Mouse (Mus musculus) kidney, postnatal 36 days (tissue): ENCODE data around the gene Gramd1b.

Experiments
- DNase-seq, 2 experiments: peaks; one replicate each; pipeline ENCODE4 v3.0.0; 2021 to 2022; ENCODE audit warnings: mixed read lengths in 2 of 2

The Gramd1b gene

DNA sequence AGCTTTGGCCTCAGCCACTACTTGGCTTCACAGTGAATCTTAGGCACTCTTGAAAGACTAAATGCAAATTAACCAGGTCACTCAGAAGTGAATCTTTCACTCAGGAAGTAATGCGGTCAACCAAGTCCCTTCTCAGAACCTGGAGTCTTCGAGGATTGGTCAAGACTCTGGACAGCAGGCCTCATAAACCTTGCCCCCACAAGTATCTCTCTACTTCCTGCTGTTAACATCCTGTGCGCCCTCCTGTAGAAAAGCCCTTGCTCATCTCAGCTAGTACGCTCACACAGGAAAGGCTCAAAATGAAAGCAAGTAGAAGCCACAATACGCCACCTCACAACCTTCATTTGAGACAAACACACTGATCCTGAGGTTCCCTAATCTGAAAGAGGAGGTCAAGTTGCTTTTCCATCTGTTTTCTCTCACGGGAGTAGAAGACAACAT, 107.7 kb downstream of the Gramd1b start:
- no peak for DNase-seq

- DNase-seq: no peak
Measured at GRCm38 (mm10) chr9:40422368-40423057, 108.7 kb downstream of the Gramd1b start.

DNA sequence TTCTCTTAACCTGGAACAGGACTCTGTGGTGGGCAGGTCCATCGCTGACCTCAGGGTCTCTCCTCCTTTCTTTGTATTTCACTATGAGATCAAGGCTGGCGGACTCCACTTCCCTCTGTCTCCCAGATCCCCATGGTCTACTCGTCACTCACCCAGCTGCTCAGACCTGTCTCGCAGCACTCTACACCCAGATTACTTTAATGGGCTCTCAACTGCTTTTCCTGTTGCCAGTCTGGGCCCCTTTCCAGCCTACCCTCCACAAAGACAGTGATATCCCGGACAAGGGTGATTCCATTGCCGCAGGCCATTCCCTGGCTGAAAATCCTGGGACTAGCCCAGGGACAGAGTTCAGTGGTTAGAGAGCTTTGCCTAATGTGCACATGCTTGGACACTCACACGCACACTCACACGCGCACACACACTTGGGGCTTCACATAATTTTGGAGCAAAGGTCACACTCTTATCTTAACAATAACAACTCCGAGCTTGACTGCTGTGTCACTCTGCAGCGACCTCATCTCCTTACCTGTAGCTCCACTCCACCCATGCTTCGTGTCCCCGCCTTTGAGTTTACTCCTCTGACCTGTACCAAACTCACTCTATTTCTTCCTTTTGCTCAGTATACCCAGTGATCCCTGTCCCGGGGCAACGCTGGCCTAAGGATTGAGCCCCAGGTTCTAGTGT, 110.4 kb downstream of the Gramd1b start:
- DNase-seq: peak in 1 of 2 experiments; percentile 27

DNA sequence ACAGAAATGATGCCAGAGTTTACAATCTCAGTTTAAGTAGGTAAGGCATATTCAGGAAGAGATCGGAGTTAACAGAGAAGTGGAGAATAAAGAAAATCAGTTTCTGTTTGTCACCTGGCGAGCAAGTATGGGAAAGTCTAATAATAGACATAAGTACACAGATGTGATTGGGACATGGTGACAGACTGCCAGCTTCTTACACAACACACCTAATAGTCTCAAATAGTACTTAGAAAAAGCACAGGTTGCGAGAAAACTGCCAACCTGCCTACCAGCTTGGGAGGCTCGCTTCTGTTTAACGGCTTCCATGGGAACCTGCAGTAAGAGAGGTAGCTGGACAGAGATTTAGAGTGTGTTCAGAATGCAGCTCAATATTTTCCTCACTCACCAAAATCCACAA, 112.4 kb downstream of the Gramd1b start:
- DNase-seq: no peak

DNA sequence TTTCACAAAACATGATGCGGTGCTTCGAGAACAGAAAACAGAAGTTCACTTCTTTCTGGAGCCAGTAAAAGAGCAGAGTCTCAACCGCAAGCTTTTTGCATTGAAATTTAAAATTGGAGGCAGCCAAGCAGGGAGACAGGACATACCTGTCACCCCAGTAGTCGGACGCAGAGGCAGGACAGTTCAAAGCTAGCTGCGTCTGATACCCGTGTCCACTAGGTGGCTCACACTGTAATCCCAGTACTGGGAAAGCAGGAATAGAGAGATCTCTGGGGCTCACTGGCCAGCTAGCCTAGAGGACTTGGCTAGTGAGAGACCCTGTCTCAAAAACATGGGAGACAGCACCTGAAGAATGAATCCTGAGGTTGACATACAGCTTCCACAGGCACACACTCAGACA, 115.0 kb downstream of the Gramd1b start:
- DNase-seq: peak in 1 of 2 experiments; percentile 61

GRCm38 (mm10) chr9:40414904-40415766, 116.0 kb downstream of the Gramd1b start:
- DNase-seq: peak; percentile 53 to 81

- DNase-seq: peak; percentile 73 to 85
Measured at GRCm38 (mm10) chr9:40414498-40414903, 116.7 kb downstream of the Gramd1b start.

DNA sequence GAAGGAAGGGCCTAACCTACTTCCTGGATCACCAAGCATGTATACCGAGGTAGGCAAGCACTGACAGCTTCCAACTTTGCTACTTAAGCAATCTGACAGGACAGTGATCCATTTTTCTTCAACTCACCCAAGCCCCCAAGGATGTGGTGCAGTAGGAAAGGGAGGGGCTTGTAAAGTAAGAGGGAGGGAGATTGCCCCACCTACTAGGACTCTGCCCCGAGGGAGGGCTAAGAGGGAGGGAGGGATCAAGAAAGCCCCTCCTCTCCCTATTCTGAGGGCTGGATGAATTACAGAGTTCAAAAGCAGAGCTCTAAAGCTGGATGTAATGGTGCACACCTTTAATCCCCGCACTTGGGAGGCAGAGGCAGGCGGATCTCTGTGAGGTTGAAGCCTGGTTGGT, 117.6 kb downstream of the Gramd1b start:
- no peak for DNase-seq

GRCm38 (mm10) chr9:40412931-40413330, 118.3 kb downstream of the Gramd1b start:
- peak in 1 of 2 experiments; percentile 26 for DNase-seq

DNA sequence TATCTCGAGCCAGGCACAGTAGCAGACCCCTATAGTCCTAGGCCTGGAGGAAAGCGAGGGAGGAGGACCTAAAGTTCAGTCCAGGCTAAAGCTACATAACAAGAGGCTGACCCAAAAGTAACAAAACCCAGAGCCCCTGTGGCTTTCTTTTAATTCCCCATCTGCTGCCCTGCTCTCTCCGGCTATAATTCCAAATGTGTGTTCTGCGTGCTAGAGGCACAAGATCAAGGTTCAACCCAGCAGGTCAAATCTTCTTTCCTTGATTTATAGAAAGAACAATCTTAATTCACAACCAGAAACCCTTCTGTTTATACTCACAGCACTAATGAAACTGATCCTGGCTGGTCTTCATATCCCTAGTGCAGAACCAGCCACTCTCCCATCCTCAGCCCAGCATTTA, 118.9 kb downstream of the Gramd1b start:
- DNase-seq: no peak

DNA sequence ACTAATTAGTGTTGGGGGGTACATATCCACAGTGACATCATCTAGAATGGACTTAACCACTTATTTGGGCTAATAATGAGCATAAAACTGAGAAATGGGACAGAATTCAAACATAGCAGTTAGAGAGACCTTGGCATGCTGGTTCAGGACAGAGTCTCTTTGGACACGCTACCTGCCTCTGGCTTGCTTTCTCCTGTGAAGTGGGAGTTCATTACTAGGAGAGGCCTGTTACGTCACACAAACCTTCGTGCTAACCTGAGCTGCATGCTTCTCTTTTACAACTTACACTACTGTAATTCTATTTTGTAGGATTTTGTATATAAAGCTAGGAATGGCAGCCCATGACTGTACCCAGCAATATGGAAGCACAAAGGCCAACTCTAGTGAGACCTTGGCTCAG, 120.3 kb downstream of the Gramd1b start:
- DNase-seq: peak; percentile 47 to 62

- no peak for DNase-seq
Measured at GRCm38 (mm10) chr9:40409071-40409470, 122.1 kb downstream of the Gramd1b start.

- peak in 1 of 2 experiments; percentile 45 for DNase-seq
Measured at GRCm38 (mm10) chr9:40408415-40408814, 122.8 kb downstream of the Gramd1b start.

GRCm38 (mm10) chr9:40407876-40408275, 123.3 kb downstream of the Gramd1b start:
- DNase-seq: peak; percentile 52 to 61

- DNase-seq: no peak
Measured at GRCm38 (mm10) chr9:40405804-40406203, 125.4 kb downstream of the Gramd1b start.

DNA sequence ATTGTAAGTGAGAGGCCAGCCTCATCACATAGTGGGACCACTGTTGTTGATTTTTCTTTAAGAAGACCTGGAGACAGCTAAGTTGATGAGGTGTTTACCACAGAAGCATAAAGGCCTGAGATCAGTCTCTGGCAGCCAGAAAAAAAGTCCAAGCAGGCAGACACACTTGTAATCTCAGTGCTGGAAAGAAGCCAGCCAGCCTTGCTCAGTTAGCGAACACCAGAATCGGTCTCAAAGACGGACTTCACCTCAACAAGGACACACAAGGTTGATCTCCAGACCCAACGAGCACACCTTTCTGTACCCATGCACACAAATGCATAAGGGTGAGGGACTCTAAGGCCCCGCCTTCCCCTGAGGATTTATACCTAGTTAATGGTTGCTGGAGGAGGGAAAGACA, 125.9 kb downstream of the Gramd1b start:
- peak; percentile 75 to 76 for DNase-seq

GRCm38 (mm10) chr9:40404637-40405036, 126.5 kb downstream of the Gramd1b start:
- no peak for DNase-seq

- no peak for DNase-seq
Measured at GRCm38 (mm10) chr9:40403750-40404149, 127.4 kb downstream of the Gramd1b start.

- no peak for DNase-seq
Measured at GRCm38 (mm10) chr9:40401818-40402217, 129.4 kb downstream of the Gramd1b start.

- DNase-seq: peak; percentile 62 to 64
Measured at GRCm38 (mm10) chr9:40400854-40401253, 130.3 kb downstream of the Gramd1b start.

DNA sequence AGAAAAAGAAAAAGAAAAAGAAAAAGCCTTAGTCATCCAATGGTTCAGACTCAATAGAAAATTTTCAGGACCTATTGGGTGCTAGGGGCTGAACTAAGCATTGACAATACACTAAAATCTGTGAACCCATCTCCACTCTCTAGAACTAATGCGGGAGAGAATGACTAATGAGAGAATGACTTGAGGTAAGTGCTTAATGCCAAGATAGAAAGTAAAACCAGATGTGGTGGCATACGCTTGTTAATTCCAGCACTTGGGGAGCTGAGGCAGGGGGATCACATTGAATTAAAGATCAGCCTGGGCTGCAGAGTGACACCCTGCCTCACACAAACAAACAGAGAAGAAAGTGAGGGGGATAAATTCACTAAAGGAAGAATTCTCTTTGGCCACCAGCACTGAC, 131.0 kb downstream of the Gramd1b start:
- no peak for DNase-seq

GRCm38 (mm10) chr9:40399359-40399932, 131.7 kb downstream of the Gramd1b start:
- DNase-seq: no peak
